Mouse (Mus musculus) limb, embryonic 14.5 days (tissue): ENCODE measurements at regions not wholly inside any gene's neighbourhood (a gene's known extent, or its start where the extent isn't known, plus 50 kb on each side); places are given as distances from the start of the nearest gene placed in this dataset.

ENCODE experiments used
- ATAC-seq: fragments of 200-750 bp; cut with Nextera tagmentation; 2 replicates; pipeline ENCODE4 v1.8.0; 2017; ENCODE audit warnings: low read depth, moderate number of reproducible peaks, moderate TSS enrichment; ENCODE audit not compliant: low FRiP score
- DNase-seq: peaks from one replicate; pipeline ENCODE4 v3.0.0-alpha.2; 2015; ENCODE audit warnings: low spot score
- H3K27ac ChIP-seq: fragments of 300-500 bp; sonication (generic); replicated peaks from 2 replicates; pipeline ENCODE4 v1.5.1; 2014; ENCODE audit warnings: low read depth, mild to moderate bottlenecking, low read length, moderate library complexity, mixed read lengths
- H3K27me3 ChIP-seq: fragments of 300-500 bp; sonication (generic); 2 replicates; pipeline ENCODE4 v1.6.1; 2014; ENCODE audit warnings: low read length, mixed read lengths; ENCODE audit not compliant: control insufficient read depth, insufficient read depth
- H3K36me3 ChIP-seq: fragments of 300-500 bp; sonication (generic); 2 replicates; pipeline ENCODE4 v1.6.1; 2014; ENCODE audit warnings: mild to moderate bottlenecking, low read length, moderate library complexity, mixed read lengths; ENCODE audit not compliant: control insufficient read depth, insufficient read depth
- H3K4me1 ChIP-seq: fragments of 300-500 bp; sonication (generic); 2 replicates; pipeline ENCODE4 v1.6.1; 2014; ENCODE audit warnings: antibody characterized with exemption, low read length, mixed read lengths; ENCODE audit not compliant: control insufficient read depth, insufficient read depth
- H3K4me2 ChIP-seq: fragments of 300-500 bp; sonication (generic); replicated peaks from 2 replicates; pipeline ENCODE4 v1.6.1; 2014; ENCODE audit warnings: low read depth, mild to moderate bottlenecking, low read length, moderate library complexity; ENCODE audit not compliant: severe bottlenecking
- H3K4me3 ChIP-seq: fragments of 300-500 bp; sonication (generic); replicated peaks from 2 replicates; pipeline ENCODE4 v1.5.1; 2014; ENCODE audit warnings: low read length
- H3K9ac ChIP-seq: fragments of 300-500 bp; sonication (generic); 2 replicates; pipeline ENCODE4 v1.6.1; 2014; ENCODE audit warnings: mild to moderate bottlenecking, low read depth, low read length, moderate library complexity; ENCODE audit not compliant: severe bottlenecking
- H3K9me3 ChIP-seq: fragments of 300-500 bp; sonication (generic); 2 replicates; pipeline ENCODE4 v1.6.1; 2016; ENCODE audit warnings: low read length; ENCODE audit not compliant: control insufficient read depth
- POLR2A ChIP-seq: fragments of 200-500 bp; IDR thresholded peaks from 2 replicates; pipeline ENCODE4 v1.8.0; 2012; ENCODE audit warnings: inconsistent platforms, mild to moderate bottlenecking, moderate library complexity, borderline replicate concordance; ENCODE audit not compliant: insufficient read depth, insufficient read length; ENCODE audit errors: extremely low read depth
- WGBS: fragments of 180-500 bp; shearing (Covaris S2); extraction: QIAGEN DNeasy Blood & Tissue Kit; methylation state at CpG from one replicate; pipeline ENCODE4 v1.1.7; 2014; 5-methylcytosine and 5-hydroxymethylcytosine counted together

DNA sequence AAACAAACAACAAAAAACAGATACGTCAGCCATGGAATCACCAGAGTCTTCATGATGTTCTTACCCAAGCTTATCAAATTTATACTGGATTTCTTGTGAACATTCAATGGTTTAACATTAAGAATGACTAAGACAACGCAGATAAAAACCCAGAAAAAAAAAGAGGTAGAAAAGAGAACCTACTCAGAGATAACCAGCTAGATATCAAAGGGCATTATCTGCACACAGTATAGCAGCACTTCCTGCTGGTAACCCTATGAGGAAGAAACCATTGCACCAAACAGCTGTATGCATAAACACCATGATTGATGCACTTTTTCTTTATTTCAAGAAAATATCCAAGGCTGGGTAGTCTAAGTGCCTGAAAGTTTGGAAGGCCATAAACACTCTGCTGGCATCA is 1114.7 kb downstream of the Defb40 start:
- no peaks in the 10 kb centered on the region for H3K9me3 ChIP-seq
- no peak overlapping the region for H3K4me2 ChIP-seq
- no peaks in the 10 kb centered on the region for H3K27me3 ChIP-seq
- H3K9ac ChIP-seq: no peak overlapping the region
- no peaks in the 10 kb centered on the region for H3K4me1 ChIP-seq
- 80% methylated on average over 2 of the region's 2 CpGs for WGBS
- no peak for ATAC-seq
- H3K4me3 ChIP-seq: no peak overlapping the region
- no peak for DNase-seq
- no peak for TF ChIP-seq POLR2A
- no peaks in the 10 kb centered on the region for H3K36me3 ChIP-seq
- H3K27ac ChIP-seq: no peak overlapping the region
